Mouse (Mus musculus) bone marrow, adult 2 months (tissue): Measurements from ENCODE around the gene Tjp1.

Experiments used
- CTCF ChIP-seq: fragments of 200-500 bp; IDR thresholded peaks from 2 replicates; pipeline ENCODE4 v1.5.1; 2011; ENCODE audit warnings: low read length, control low read depth; ENCODE audit not compliant: control insufficient read depth, insufficient read depth
- POLR2A ChIP-seq: fragments of 200-500 bp; IDR thresholded peaks from 2 replicates; pipeline ENCODE4 v1.6.1; 2011; ENCODE audit warnings: low read depth, mild to moderate bottlenecking, control low read depth, low read length, borderline replicate concordance; ENCODE audit not compliant: control insufficient read depth

GRCm38 (mm10) chr7:65497733-65498583, 29.6 kb downstream of the Tjp1 start:
- TF ChIP-seq CTCF (peak; percentile 20; the same call in 1 of the 2 replicates), POLR2A (no peak)
